Mouse (Mus musculus) layer of hippocampus, postnatal 14 days (tissue): ENCODE data around the gene Foxj3. TPM values are rescaled to one million over a fixed set of nuclear protein-coding genes. Genes with fewer than 3 reads are reported as not detected.

Source experiments
- DNase-seq, 2 experiments: peaks; one replicate each; pipeline ENCODE4 v3.0.0; 2021 to 2022; ENCODE audit warnings: low spot score in 2 of 2, mixed read lengths in 1 of 2
- total RNA-seq, 2 experiments: library from RNA; stranded (reverse); gene quantifications; 2 replicates each; pipeline ENCODE4 v1.2.3; 2021

Foxj3 gene
- total RNA-seq, 2 experiments from 2014 or later = 69.3 to 77.3 TPM

DNA sequence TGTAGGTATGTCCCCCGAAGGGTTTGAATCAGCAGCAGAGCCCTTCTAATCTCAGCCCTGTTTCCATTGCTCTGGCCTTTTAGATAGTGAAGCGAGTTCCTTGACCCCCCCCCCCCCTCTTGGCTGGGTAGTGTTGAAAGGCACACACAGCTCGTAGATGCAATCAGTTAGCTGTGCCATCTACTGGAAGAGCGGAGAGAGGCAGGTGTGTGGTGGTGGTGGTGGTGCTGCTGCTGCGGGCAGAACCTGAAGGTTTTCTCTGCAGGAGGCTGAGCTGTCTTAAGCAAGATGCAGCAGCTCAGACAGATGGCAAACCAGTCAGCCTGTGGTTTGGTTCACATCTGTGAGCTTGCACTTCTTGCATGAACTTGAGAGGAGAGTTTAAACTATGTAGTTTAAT is 135.9 kb downstream of the Foxj3 start:
- no peak for DNase-seq

Other genes with a start within 250 kb of the Foxj3 start
- gene Ybx1, start 242.4 kb upstream of the Foxj3 start, total RNA-seq = 100 to 1,000 TPM; 465 to 518 TPM
- 10 to 100 TPM; 19.9 to 20.7 TPM for gene Ppih, start 216.5 kb upstream of the Foxj3 start, total RNA-seq
- 10 to 100 TPM; 22.0 to 23.4 TPM for gene Ccdc30, start 121.5 kb upstream of the Foxj3 start, total RNA-seq
- gene Ppcs, start 114.6 kb upstream of the Foxj3 start, total RNA-seq = 1 to 10 TPM; 4.6 to 6.8 TPM
- under 1 TPM; 0.51 to 0.69 TPM for gene Zmynd12, start 114.2 kb upstream of the Foxj3 start, total RNA-seq
- gene Rimkla, start 44.4 kb upstream of the Foxj3 start, total RNA-seq = 10 to 100 TPM; 19.5 to 21.4 TPM
- gene Frg2f1, start 2.5 kb downstream of the Foxj3 start, total RNA-seq = 10 to 100 TPM; 30.4 to 34.4 TPM
- not detected for gene Guca2a, start 100.7 kb downstream of the Foxj3 start, total RNA-seq
- not detected for gene Guca2b, start 122.0 kb downstream of the Foxj3 start, total RNA-seq
- 10 to 100 TPM; 44.1 to 46.2 TPM for gene Hivep3, start 196.8 kb downstream of the Foxj3 start, total RNA-seq